Mouse (Mus musculus) skeletal muscle tissue, adult 2 months (tissue): ENCODE results near the gene Cldnd2.
"Not testable (repeated sequence)": the region's sequence is repeated elsewhere in the genome, so short reads cannot be mapped to it uniquely, and the experiment has no call there.

Source experiments
- DNase-seq: peaks from one replicate; pipeline ENCODE4 v3.0.0-alpha.2; 2012; ENCODE audit warnings: low read depth, low spot score

The Cldnd2 gene

DNA sequence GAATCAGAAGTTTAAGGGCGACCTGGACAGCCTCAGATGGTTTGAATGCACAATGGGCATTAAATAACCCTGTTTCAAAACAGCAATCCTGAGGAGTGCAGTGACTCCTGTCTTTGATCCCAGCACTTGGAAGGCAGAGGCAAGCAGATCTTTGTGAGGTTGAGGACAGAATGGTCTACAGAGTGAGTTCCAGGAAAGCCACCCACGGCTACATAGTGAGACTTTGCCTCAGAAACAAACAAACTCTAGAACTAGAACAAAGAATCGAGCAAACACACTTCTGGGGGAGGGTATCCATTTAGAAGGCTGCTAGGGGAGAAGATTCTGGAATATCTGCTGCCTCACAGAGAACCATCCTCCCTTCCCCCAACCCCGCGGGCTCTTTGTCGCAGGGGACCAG is at the start of gene Cldnd2:
TSS of gene Cldnd2 (plus strand) at position 301 of the 400 bp plus-strand sequence.
- no peak for DNase-seq

DNA sequence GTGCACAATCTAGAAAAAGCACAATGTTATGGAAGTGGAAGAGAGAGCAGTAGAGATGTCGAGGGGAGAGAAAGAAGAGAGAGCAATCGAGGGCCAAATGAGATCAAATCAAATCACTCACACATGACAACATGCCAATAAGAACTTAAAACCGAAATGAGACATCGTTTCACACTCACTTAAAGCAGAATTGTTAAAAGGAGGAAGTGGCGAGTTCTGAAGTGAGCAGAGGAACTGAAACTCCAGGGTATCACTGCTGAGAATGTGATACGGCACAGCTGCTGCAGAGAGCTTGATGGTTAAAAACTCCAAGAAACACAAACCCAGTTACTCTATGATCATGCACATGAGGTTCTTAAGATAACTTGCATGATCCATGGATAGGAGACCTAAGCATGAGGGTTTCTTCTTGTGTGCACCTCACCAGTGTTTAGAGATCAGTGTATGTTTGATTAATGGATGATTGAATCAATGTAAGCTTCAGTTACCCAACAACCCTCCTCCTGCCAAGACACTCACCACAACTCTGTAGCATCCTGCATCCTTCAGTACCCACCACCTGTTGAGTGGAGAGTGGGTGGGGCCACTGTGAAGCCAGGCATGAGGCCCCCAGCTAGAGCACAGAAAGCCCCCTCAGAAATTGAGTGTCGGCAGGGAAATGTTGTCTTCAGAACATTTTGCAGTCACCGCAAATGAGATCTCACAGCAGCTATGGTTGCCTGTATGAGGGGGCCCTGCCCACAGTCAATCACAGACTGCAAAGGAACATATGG is 48.0 kb upstream of the Cldnd2 start:
- peak; percentile 24 for DNase-seq

DNA sequence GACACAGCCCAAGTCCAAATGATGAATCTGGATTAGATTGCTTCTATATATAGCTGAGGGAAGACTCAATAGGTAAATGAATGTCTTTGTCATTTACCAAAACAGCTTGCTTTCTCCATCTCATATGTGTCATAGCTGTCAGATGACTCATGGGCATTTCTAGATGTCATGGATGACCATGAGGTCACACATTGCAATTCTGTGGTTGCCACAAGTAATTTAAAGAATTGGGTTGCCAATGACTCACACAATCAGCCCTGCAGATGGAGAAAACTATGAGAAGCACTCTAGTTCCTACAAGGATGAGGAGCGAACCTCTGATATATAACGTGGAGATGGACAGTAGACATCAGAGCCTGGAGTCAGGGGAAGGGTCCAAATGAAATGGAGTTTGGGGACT is 41.1 kb upstream of the Cldnd2 start:
- DNase-seq, result no peak

GRCm38 (mm10) chr7:43402718-43403117 is 37.9 kb upstream of the Cldnd2 start:
- DNase-seq, result no peak

GRCm38 (mm10) chr7:43407573-43407972 is 33.0 kb upstream of the Cldnd2 start:
- DNase-seq, result no peak

- no peak for DNase-seq
Measured at GRCm38 (mm10) chr7:43408131-43408553, 32.4 kb upstream of the Cldnd2 start, which contains the start of gene Siglecg. TSS of gene Siglecg (plus strand) at chr7:43408204.

DNA sequence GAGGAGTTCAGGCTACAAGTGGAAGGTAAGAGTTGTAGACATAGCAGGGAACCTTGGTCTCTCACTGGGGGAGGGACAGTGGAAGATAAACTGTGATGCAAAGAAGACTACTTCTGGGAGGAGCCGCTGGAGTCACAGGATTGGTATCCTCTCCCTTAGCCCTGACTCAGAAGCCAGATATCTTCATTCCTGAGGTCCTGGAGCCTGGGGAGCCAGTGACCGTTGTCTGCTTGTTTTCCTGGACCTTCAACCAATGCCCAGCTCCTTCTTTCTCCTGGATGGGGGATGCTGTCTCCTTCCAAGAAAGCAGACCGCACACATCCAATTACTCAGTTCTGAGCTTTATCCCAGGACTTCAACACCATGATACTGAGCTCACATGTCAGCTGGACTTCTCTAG is 31.5 kb upstream of the Cldnd2 start:
- no peak for DNase-seq

GRCm38 (mm10) chr7:43411724-43412123 is 28.9 kb upstream of the Cldnd2 start:
- DNase-seq, result not testable (repeated sequence)

GRCm38 (mm10) chr7:43417298-43417697 is 23.3 kb upstream of the Cldnd2 start:
- no peak for DNase-seq

DNA sequence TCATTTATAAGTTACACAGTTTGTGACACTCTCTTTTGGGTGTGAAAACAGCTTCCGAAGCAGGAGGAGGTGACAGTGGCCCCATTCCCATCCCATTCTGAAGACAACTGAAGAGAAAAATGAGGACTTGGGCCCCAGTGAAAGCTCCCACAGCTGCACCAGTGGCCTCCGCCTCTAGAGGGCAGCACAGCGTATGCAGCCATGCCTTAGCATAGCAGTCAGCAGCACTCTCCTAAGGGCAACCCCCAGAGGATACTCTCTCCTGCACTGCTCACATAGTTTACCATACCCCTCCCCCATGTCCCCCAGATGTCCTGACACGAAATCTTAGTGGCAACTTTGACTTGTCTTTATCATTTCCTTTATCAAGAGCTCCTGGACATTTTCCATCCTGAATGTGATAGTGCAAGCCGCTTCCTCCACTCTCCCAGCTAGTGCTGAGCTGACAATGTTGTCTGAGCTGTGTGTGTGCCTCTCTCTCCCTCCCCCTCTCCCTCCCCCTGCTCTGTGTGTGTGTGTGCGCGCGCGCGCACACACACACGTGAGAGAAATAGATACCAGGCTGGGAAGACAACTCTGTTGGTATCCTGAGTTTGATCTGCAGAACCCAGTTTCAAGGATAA is 17.5 kb upstream of the Cldnd2 start:
- peak; percentile 58 for DNase-seq

DNA sequence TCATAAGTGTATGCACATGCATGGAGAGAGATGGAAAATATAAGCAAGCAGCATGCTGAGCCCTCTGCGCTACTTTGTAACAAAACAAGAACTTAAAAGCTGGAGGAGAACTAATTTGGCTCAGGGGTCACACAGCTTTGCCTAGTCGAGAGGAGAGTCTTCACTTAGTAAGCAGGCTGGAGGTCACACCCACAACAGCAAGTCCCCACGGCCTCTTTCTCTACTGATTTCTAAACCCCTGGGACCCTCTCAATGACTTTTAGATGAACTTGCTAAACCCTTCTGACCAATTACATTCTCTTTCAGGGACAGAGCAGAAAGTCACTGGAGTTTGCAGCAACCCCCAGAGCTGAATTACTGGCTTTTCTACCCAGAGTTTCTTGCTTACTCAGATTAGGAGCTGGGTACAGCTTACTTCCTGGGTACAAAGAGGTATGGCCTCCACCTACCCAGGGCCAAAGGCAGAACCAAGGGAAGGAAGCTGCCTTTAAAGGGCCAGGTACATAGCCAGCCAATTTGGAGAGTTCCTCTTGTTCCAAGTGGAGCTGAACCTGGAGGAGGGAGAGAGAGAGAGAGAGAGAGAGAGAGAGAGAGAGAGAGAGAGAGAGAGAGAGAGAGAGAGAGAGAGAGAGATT is 16.5 kb upstream of the Cldnd2 start:
- no peak for DNase-seq

- no peak for DNase-seq
Measured at GRCm38 (mm10) chr7:43427406-43427805, 13.2 kb upstream of the Cldnd2 start, which contains the start of gene Lim2. TSS of gene Lim2 (plus strand) at chr7:43427670.

DNA sequence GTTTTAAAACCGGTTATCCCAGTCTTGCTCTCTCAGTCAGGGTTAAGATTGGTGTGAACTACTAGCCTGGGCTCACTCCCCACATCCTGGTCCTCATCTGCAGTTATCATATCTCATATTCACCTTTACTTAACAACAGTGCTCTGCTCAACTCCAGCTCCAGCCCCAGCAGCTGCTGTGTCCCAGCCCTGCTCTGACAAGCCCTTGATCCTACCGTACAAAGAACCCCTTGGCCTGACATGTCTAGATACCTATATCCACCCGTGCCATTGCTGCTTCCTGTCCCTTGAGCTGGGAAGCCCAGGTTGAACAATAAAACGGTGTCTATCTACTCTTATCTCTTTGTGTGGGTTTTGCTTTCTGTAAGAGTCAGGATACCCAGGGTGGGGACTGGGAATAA is 11.1 kb upstream of the Cldnd2 start:
- DNase-seq, result no peak

DNA sequence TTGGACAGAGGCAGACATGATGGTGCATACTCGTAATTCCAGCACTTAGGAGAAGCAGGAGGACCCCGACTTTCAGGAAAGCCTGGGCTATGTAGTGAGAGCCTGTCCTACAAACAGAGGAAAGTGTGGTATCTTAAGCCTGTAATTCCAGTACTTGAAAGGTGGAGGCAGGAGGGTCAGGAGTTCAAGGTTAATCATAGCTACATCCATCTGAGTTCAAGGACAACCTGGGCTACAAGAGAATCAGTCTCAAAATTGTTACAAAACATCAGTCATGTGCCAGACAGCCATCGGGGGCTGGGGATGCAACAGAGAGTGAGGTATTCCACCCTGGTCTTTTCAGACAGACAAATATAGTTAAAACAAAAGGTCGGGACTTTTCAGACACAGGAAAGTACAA is 7.7 kb upstream of the Cldnd2 start:
- DNase-seq, result no peak

DNA sequence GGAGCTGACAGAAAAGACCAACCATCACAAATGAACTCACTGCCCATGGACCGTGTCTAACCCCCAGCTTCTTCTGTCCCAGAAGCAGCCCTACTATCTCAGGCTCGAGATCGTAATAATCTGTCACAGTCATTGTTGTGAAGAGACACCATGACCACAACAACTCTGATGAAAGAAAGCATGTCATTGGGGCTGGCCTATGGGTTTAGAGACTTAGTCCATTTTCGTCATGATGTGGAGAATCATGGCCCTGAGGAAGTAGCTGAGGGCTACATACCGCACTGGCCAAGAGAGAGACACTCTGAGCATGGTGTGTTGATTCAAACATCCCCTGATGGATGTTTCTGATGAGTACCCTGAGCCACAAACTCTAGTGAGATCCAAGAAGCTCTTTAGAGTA is 5.9 kb upstream of the Cldnd2 start:
- DNase-seq, result no peak

- DNase-seq, result no peak
Measured at GRCm38 (mm10) chr7:43436341-43437255, 4.0 kb upstream of the Cldnd2 start, which contains the start of gene Nkg7. TSS of gene Nkg7 (plus strand) at chr7:43437073.

GRCm38 (mm10) chr7:43438611-43439010 is 2.0 kb upstream of the Cldnd2 start:
- no peak for DNase-seq

- no peak for DNase-seq
Measured at GRCm38 (mm10) chr7:43441071-43441470, 489 bp downstream of the Cldnd2 start.

DNA sequence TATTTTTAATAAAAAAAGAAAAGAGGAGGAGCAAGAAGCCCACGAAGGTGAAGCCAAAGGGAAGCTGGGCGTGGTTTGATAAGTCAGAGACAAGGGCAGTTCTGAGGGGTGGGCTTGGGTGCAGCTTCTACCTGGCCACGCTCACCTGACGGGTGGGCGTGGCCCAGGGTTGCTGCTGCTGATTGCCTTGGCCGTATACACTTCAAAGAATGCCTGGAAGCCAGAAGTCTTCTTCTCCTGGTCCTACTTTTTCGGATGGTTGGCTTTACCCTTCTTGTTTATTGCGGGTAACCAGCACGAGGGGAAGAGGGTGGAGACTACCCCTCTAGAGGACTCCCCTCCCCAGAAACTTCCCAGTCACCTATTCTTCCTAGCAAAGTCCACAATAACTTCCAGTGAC is 2.1 kb downstream of the Cldnd2 start:
- no peak for DNase-seq

DNA sequence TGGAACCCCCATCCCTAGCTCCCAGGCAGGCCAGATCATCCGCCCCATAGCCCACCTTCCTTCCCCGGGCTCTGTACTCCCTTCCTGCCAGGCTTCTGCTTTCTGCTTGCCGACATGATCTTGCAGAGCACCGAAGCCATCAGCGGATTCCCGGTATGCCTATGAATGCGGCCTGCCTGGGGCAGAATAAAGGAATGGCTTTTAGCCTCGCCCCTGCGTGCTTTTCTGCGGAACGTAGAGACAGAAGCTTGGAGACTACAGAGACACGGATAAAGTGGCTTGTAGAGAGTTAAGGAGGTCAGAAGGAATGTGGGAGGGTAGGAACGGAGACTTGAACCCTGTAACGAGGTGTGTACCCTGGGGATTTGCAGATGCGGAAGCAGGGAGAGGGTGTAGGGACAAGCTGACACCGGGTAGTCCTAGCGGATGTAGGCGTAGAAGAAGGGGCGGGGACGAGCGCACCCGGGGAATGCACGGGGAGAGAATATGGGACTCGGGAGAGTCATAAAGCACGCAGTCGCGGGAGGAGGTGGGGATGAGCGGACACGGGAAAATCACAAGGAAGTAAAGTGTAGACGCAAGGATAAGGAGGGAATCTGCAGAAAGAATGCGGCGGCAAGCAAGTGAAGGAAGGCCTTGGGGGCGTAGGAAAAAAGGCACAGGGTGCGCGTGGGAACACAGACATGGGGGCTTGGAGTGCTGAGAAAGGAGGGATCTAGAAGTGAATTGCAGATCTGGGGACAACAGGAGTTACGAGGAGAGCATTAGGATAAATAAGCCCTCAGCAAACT is 2.7 kb downstream of the Cldnd2 start:
- DNase-seq, result peak; percentile 83

DNA sequence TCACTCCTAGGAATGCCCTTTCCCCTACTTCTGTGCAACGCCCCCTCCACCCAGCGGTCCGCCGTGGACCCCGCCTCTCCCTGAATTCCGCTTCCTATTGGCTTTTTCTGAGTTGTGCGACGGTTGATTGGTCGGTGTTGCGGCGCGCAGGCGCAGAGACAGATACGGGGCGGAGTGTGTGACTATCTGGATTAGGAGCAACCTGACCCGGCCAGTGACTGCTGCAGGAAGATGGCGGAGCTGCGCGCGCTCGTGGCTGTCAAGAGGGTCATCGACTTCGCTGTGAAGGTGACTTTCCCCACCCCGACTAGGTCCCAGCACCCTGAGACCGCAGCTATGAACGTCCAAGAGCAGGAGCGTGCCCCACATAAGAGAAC is 3.3 kb downstream of the Cldnd2 start, which contains the start of the genes Etfb and Gm45233:
TSS of gene Etfb (plus strand) at position 167 of the 377 bp plus-strand sequence.
TSS of gene Gm45233 (plus strand) at position 212 of the 377 bp plus-strand sequence.
- peak; percentile 98 for DNase-seq
